Mouse (Mus musculus) neural tube, embryonic 14.5 days (tissue): Measurements from ENCODE around the gene Tspo2. TPM values are rescaled to one million over a fixed set of nuclear protein-coding genes. Genes with fewer than 3 reads are reported as not detected.

ENCODE experiments used
- ATAC-seq: fragments of 200-750 bp; cut with Nextera tagmentation; 2 replicates; pipeline ENCODE4 v1.8.0; 2017; ENCODE audit warnings: low read depth, mild to moderate bottlenecking, moderate TSS enrichment, moderate library complexity
- H3K27ac ChIP-seq: fragments of 300-500 bp; sonication (generic); 2 replicates; pipeline ENCODE4 v1.5.1; 2014; ENCODE audit warnings: low read depth, mild to moderate bottlenecking, control low read depth, low read length, moderate library complexity, mixed read lengths
- H3K27me3 ChIP-seq: fragments of 300-500 bp; sonication (generic); 2 replicates; pipeline ENCODE4 v1.6.1; 2014; ENCODE audit warnings: low read length; ENCODE audit not compliant: control insufficient read depth, insufficient read depth
- H3K36me3 ChIP-seq: fragments of 300-500 bp; sonication (generic); 2 replicates; pipeline ENCODE4 v1.6.1; 2014; ENCODE audit warnings: low read length, mixed read lengths; ENCODE audit not compliant: control insufficient read depth, insufficient read depth
- H3K4me1 ChIP-seq: fragments of 300-500 bp; sonication (generic); 2 replicates; pipeline ENCODE4 v1.6.1; 2014; ENCODE audit warnings: low read length; ENCODE audit not compliant: control insufficient read depth, insufficient read depth
- H3K4me2 ChIP-seq: fragments of 300-500 bp; sonication (generic); 2 replicates; pipeline ENCODE4 v1.6.1; 2014; ENCODE audit warnings: mild to moderate bottlenecking, low read depth, low read length, control low read depth
- H3K4me3 ChIP-seq: fragments of 300-500 bp; sonication (generic); 2 replicates; pipeline ENCODE4 v1.5.1; 2014; ENCODE audit warnings: low read depth, low read length, control low read depth, mixed read lengths
- H3K9ac ChIP-seq: fragments of 300-500 bp; sonication (generic); replicated peaks from 2 replicates; pipeline ENCODE4 v1.6.1; 2014; ENCODE audit warnings: low read depth, mild to moderate bottlenecking, control low read depth, low read length, mixed read lengths
- H3K9me3 ChIP-seq: fragments of 300-500 bp; sonication (generic); 2 replicates; pipeline ENCODE4 v1.6.1; 2016; ENCODE audit warnings: low read length; ENCODE audit not compliant: control insufficient read depth
- WGBS: fragments of 180-500 bp; shearing (Covaris S2); extraction: QIAGEN DNeasy Blood & Tissue Kit; methylation state at CpG from one replicate; pipeline ENCODE4 v1.1.7; 2014; 5-methylcytosine and 5-hydroxymethylcytosine counted together
- polyA plus RNA-seq: library from polyadenylated mRNA; unstranded; fragments of >200 nt; fragmentation: Nextera tagmentation; extraction: Ambion mirVana; gene quantifications from 2 replicates; pipeline ENCODE4 v1.2.1, GENCODE M21; 2014

Tspo2 gene
- polyA plus RNA-seq, 1 experiment from 2014 or later: 1.6 TPM

DNA sequence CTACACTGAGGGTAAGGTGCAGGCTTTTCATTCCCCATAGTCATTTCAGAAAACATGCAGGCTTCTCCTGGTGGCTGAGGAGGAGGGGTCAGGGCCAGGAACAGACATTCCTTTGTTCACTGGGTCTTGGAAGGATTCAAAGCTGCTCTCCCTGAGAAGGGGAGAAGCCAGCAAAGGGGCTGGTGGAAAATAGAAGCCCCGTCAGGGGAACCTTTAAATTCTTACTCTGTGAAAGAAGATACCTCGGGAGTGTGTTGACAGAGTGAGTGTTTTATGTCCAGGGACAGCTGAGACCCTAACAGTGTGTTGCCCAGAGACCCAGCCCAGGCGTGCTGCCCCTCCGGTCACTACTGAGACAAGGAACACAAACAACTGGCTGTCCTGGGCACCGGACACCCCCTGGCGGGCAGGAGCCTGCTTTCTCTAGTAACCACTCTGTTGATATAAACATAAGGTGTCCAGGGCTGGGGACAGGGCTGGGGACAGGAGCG is 13.9 kb downstream of the Tspo2 start:
- Histone ChIP-seq H3K4me2 (no peak overlapping the region), H3K27me3 (no peaks in the 10 kb centered on the region), H3K36me3 (no peaks in the 10 kb centered on the region), H3K4me1 (no peaks in the 10 kb centered on the region; the same call in 1 of the 2 replicates), H3K9ac (no peak overlapping the region), H3K27ac (peak overlapping the region; percentile 52; the same call in 1 of the 2 replicates), H3K9me3 (no peaks in the 10 kb centered on the region), H3K4me3 (no peak overlapping the region)
- WGBS: 28% methylated on average over 7 of the region's 7 CpGs
- ATAC-seq: peak; percentile 76; the same call in 1 of the 2 replicates

DNA sequence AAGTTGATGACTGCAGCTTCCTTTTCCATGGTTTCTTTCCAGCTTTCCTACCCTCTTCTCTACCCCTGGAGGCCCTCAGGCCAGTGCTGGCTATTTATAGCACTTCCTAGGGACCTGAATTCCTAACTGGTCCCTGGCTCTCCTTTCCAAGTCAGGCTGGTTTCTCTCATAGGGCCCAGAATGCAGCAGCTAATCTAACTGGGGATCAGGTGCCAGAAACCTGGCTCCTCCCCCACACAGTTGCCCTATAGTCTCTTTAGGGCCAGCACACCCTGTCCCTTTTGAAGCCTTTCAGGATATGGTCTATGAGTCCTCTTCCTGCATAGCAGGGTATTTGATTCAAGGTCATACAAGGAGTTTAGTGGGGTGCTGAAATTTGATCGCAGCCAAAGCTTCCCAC is 14.8 kb downstream of the Tspo2 start:
- no peaks in the 10 kb centered on the region for H3K27me3 ChIP-seq
- H3K27ac ChIP-seq: no peak overlapping the region
- no peak overlapping the region for H3K4me3 ChIP-seq
- no peak overlapping the region for H3K4me2 ChIP-seq
- no peaks in the 10 kb centered on the region for H3K36me3 ChIP-seq
- WGBS: 81% methylated on average over 1 of the region's 1 CpGs
- no peaks in the 10 kb centered on the region; the same call in 1 of the 2 replicates for H3K4me1 ChIP-seq
- H3K9ac ChIP-seq: no peak overlapping the region
- H3K9me3 ChIP-seq: no peaks in the 10 kb centered on the region
- no peak for ATAC-seq

DNA sequence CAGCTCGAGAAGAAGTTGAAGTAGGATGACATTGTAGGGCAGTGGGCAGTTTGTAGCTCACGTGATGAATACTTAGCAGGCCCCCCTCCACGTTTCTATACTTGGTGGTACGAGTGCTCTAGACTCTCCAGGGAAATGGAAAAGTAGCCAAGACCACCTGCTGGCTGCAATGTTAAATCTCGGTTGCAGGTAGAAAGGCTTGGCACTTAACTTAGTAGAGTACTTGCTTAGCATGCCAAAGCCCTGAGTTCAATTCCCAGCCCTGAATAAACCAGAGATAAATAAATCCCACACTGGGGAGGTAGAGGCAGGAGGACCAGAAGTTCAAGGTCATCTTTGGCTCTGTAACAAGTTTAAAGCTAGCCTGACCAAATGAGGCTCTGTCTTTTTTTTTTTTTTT is 16.8 kb downstream of the Tspo2 start:
- no peak for ATAC-seq
- no peaks in the 10 kb centered on the region for H3K9me3 ChIP-seq
- 81% methylated on average over 5 of the region's 5 CpGs for WGBS

DNA sequence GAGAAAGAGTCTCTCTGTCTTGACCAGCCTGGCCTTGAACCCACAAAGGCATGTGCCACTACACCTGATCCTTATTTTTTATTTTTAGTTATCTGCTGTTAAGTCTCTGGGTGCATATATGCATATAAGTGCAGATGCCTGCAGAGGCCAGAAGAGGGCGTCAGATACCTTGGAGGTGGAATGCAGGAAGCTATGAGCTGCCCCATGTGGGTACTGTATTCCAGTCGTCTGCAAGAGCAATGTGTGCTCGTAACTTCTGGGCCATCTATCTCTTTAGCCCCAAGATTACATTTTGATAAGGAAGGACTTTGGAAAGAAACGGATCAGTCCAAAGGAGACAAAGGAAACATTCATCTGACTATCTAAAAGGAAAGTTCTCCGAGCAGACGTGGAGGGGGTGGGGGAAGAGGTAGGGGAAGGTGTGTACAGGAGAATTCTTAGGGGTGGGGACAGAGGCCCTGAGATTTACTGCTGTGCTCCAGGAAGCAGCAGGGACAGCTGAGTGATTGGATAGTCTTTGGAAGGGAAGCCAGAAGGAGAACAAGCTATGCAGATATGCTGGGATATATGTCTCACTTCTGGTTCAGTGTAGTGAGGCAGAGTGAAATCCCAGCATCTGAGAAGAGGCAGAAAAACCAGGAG is 17.5 kb downstream of the Tspo2 start:
- ATAC-seq: no peak
- Histone ChIP-seq H3K9me3 (no peaks in the 10 kb centered on the region), H3K36me3 (no peaks in the 10 kb centered on the region), H3K9ac (no peak overlapping the region), H3K27ac (no peak overlapping the region), H3K4me3 (no peak overlapping the region), H3K27me3 (no peaks in the 10 kb centered on the region), H3K4me1 (no peaks in the 10 kb centered on the region; the same call in 1 of the 2 replicates), H3K4me2 (no peak overlapping the region)
- 71% methylated on average over 6 of the region's 6 CpGs for WGBS

More for the DNA sequence above, 16.8 kb downstream of the Tspo2 start:
- H3K4me2 ChIP-seq: no peak overlapping the region
- no peak overlapping the region for H3K9ac ChIP-seq
- H3K4me3 ChIP-seq: no peak overlapping the region
- no peaks in the 10 kb centered on the region; the same call in 1 of the 2 replicates for H3K4me1 ChIP-seq
- no peak overlapping the region for H3K27ac ChIP-seq
- no peaks in the 10 kb centered on the region for H3K27me3 ChIP-seq
- no peaks in the 10 kb centered on the region for H3K36me3 ChIP-seq

DNA sequence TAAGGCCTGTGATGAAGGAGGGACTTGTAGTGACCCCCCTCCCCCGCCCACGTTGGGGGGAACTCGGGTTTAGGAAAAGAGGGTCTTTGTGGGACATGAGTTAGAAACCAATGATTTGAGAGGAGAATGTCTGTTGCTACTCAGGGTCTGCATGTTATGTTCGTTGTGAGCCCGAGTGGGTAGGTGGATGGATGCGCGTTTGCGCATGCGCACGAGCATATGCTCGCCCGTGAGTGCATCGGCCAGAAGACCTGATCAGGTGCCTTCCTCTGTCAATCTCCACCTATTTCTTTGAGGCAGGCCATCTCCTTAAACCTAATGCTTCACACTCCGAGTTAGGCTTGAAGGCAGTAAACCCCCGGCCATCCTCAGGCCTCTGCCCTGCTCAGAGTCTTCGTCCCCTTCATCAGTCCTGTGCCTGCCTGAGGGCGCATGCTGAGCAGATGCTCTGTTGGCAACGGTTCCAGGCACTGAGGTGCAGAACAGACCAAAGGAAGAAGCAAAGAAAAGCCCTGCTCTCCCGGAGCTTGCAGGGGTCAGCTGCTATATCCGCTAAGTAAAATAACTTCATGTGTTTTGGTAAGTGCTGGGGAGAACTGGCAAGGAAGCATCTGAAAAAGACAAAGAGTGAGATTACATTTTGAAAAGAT is 18.2 kb downstream of the Tspo2 start:
- no peak overlapping the region for H3K4me2 ChIP-seq
- H3K9ac ChIP-seq: no peak overlapping the region
- 79% methylated on average over 20 of the region's 20 CpGs for WGBS
- H3K36me3 ChIP-seq: no peaks in the 10 kb centered on the region
- no peak overlapping the region for H3K27ac ChIP-seq
- H3K4me3 ChIP-seq: no peak overlapping the region
- ATAC-seq: no peak
- no peaks in the 10 kb centered on the region; the same call in 1 of the 2 replicates for H3K4me1 ChIP-seq
- H3K27me3 ChIP-seq: no peaks in the 10 kb centered on the region
- no peaks in the 10 kb centered on the region for H3K9me3 ChIP-seq

DNA sequence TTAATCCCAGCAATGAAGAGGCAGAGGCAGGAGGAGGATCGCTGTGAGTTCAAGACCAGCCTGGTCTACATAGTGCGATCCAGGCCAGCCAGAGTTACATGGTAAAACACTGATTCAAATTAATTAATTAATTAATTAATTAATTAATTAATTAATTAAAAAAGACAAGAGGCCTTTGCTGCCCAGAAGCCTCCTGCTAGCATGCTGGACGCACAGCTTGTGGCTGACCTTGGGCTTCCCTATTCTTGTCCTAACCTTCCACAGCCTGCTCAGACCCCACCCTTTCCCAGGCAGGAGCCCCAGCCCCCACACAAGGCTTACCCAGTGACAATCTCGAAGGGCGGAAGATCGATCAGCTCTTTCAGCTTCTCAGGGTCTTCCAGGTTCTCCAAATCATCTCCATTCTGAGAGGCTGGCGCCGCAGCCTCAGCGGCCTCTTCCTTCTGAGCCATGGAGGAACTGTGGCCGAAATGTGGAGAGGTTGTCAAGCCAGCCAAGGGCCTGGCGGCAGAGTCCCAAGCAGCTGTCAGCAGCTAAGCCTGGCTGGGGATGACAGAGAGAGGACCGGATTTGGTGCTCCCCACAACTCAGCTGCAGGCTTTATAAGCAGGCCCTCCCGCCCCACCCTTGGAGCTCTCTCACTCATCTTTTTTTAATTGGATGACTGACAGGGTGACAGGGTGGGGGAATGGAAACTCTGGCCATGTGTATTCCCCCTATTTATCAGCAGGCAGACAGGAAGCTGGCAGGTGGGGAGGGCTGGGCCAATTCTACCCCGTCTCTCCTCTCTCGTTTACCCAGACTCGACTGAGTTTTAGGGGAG is 19.0 kb downstream of the Tspo2 start, which contains the start of gene Apobec2:
Apobec2 (minus strand) TSS at position 773 of the 823 bp plus-strand sequence.
- Histone ChIP-seq H3K36me3 (no peaks in the 10 kb centered on the region), H3K27me3 (no peaks in the 10 kb centered on the region), H3K9ac (no peak within 1 kb of the TSS), H3K9me3 (no peaks in the 10 kb centered on the region), H3K4me3 (no peak within 1 kb of the TSS), H3K4me1 (no peaks in the 10 kb centered on the region), H3K4me2 (no peak within 1 kb of the TSS), H3K27ac (no peak within 1 kb of the TSS)
- ATAC-seq: no peak
- 74% methylated on average over 16 of the region's 16 CpGs for WGBS

DNA sequence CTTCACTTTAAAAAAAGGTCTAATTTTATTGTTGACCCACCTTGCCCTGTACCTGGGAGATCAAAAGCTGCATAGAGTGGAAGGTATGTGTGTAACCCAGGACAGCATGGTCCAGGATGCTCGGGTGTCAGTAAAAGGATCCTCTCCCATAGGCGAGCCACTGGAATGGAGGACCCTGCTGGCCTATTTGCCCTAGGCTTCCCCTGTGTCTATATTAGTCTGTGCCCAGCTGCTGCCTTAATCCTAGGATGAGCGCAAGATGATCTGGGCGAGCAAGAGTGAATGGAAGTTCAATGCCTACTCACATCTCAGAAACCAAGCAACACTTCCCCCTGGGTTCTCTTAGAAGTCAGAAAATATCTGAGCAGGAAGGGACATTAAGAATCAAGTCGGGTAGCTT is 20.3 kb downstream of the Tspo2 start:
- H3K27ac ChIP-seq: no peak overlapping the region
- no peak overlapping the region for H3K4me2 ChIP-seq
- ATAC-seq: no peak
- H3K4me3 ChIP-seq: no peak overlapping the region
- no peak overlapping the region for H3K9ac ChIP-seq
- 70% methylated on average over 5 of the region's 5 CpGs for WGBS
- H3K36me3 ChIP-seq: no peaks in the 10 kb centered on the region
- no peaks in the 10 kb centered on the region for H3K4me1 ChIP-seq
- H3K27me3 ChIP-seq: no peaks in the 10 kb centered on the region
- H3K9me3 ChIP-seq: no peaks in the 10 kb centered on the region

DNA sequence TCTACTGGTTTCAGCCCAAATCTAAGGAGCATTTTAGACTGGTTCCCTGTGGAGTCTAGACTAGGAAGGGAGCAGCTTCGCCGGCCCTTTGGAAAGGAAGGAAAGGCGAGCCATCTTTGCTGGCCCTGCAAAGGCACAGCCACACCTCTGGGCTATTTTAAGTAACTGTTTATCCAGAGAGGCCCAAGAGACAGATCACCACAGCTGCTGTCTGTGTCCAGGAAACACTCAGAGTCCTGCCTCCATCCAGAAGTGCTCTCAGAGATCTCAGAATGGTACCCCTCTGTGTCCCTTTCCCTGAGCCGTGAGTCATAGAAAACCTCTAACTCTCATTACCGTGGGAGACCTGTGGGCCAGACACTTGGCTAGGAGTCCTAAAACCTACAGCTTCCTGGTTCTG is 20.9 kb downstream of the Tspo2 start:
- Histone ChIP-seq H3K36me3 (no peaks in the 10 kb centered on the region), H3K4me2 (no peak overlapping the region), H3K9me3 (no peaks in the 10 kb centered on the region), H3K27me3 (no peaks in the 10 kb centered on the region), H3K4me1 (no peaks in the 10 kb centered on the region), H3K4me3 (no peak overlapping the region), H3K9ac (no peak overlapping the region), H3K27ac (no peak overlapping the region)
- no peak for ATAC-seq
- WGBS: 66% methylated on average over 5 of the region's 5 CpGs
